Mouse (Mus musculus): ENCODE results near the gene Wnt11. TPM values are rescaled to one million over a fixed set of nuclear protein-coding genes. Genes with fewer than 3 reads are reported as not detected.

Gene Wnt11
- polyA plus RNA-seq, 1 experiment from 2014 or later: 0.50 TPM

DNA sequence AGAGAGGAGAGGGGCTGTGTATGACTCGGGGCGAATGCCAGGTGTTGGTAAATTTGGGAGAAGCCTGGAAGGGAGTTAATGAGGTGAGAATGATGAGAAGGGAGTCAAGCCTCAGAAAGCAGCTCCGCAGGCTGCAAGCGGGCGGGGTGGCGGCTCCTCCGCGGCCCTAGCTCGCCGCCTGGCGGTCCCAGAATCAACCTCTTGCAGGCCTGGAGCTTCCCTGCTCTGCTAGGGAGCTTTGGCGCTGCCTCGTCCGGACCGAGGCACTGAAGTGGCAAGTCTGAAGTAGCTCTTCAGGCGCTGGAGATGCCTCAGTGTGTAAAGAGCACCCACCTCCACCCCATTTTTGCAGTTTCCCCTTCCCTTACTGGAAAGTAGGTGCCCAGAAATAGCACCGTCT, 3.0 kb downstream of the Wnt11 start:
- H3K4me2 ChIP-seq (ENCODE audit: low read length): peak overlapping the region; percentile 92
- peaks cover 8% of the 10 kb centered on the region for H3K4me1 ChIP-seq (ENCODE audit: control insufficient read depth, insufficient read depth, low read length)
- DNase-seq (ENCODE audit: low spot score) (peak; percentile 89), ATAC-seq (peak; percentile 83)
- H3K27ac ChIP-seq (ENCODE audit: low read depth, low read length): no peak overlapping the region
- H3K4me3 ChIP-seq (ENCODE audit: low read depth, low read length): peak overlapping the region; percentile 44
- under 1% methylated on average over 17 of the region's 17 CpGs for WGBS
- H3K9ac ChIP-seq (ENCODE audit: low read length): peak overlapping the region; percentile 58; the same call in 1 of the 2 replicates
- no peaks in the 10 kb centered on the region for H3K36me3 ChIP-seq (ENCODE audit: control insufficient read depth, insufficient read depth, low read length)
- no peaks in the 10 kb centered on the region for H3K9me3 ChIP-seq (replicated peaks; ENCODE audit: control insufficient read depth, low read length)
- peaks cover 83% of the 10 kb centered on the region for H3K27me3 ChIP-seq (replicated peaks; ENCODE audit: control insufficient read depth, insufficient read depth, low read length)

DNA sequence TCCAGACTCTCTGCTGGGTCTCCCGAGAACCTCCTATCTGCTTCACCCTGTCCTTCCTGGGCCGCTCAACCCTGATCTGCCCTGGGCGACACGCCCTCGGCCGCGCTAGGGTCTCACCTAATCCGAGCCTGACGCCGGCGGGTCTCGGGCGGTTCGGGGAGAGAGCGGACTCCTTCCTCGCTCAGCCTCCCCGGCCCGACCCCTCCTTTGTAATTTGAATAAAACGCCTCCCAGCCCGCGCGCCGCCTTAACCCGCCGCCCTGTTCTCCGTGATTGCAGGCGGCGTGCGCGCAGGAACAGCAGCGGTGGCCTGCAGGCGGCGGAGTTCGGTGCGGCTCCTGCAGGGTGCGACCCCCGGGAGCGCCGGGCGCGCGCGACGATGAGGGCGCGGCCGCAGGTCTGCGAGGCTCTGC, 3.8 kb downstream of the Wnt11 start:
- peak overlapping the region; percentile 44 for H3K4me3 ChIP-seq (ENCODE audit: low read depth, low read length)
- H3K9me3 ChIP-seq (replicated peaks; ENCODE audit: control insufficient read depth, low read length): no peaks in the 10 kb centered on the region
- H3K27ac ChIP-seq (ENCODE audit: low read depth, low read length): no peak overlapping the region
- H3K9ac ChIP-seq (ENCODE audit: low read length): peak overlapping the region; percentile 58
- DNase-seq (ENCODE audit: low spot score) (peak; percentile 69), ATAC-seq (peak; percentile 45)
- 1% methylated on average over 48 of the region's 48 CpGs for WGBS
- peaks cover 8% of the 10 kb centered on the region for H3K4me1 ChIP-seq (ENCODE audit: control insufficient read depth, insufficient read depth, low read length)
- H3K4me2 ChIP-seq (ENCODE audit: low read length): peak overlapping the region; percentile 92
- no peaks in the 10 kb centered on the region for H3K36me3 ChIP-seq (ENCODE audit: control insufficient read depth, insufficient read depth, low read length)
- peaks cover 76% of the 10 kb centered on the region for H3K27me3 ChIP-seq (replicated peaks; ENCODE audit: control insufficient read depth, insufficient read depth, low read length)

DNA sequence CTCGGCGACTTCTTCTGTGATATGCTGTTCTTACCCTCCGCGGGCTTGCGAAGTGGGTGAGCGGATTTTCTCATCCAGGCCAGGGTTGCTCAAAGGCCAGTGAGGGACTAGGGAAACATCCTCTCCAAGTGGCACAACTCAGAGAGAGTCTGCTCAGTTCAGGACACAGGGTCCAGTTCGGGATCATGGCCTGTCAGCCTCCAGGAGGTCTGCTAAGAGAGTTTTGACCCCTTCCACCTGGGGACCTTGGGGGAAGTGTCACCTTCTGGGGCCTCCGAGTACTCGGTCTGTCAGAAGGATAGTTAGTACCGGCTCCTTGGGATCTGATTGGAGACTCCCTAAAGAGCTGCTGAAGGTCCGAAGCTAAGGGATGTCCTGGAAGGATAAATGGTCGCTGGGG, 4.4 kb downstream of the Wnt11 start:
- under 1% methylated on average over 12 of the region's 12 CpGs for WGBS
- no peak overlapping the region for H3K27ac ChIP-seq (ENCODE audit: low read depth, low read length)
- ATAC-seq (no peak), DNase-seq (ENCODE audit: low spot score) (no peak)
- H3K9me3 ChIP-seq (replicated peaks; ENCODE audit: control insufficient read depth, low read length): no peaks in the 10 kb centered on the region
- peaks cover 72% of the 10 kb centered on the region for H3K27me3 ChIP-seq (replicated peaks; ENCODE audit: control insufficient read depth, insufficient read depth, low read length)
- no peaks in the 10 kb centered on the region for H3K36me3 ChIP-seq (ENCODE audit: control insufficient read depth, insufficient read depth, low read length)
- peak overlapping the region; percentile 58; the same call in 1 of the 2 replicates for H3K9ac ChIP-seq (ENCODE audit: low read length)
- H3K4me2 ChIP-seq (ENCODE audit: low read length): peak overlapping the region; percentile 92
- H3K4me1 ChIP-seq (ENCODE audit: control insufficient read depth, insufficient read depth, low read length): peaks cover 8% of the 10 kb centered on the region
- H3K4me3 ChIP-seq (ENCODE audit: low read depth, low read length): peak overlapping the region; percentile 44

DNA sequence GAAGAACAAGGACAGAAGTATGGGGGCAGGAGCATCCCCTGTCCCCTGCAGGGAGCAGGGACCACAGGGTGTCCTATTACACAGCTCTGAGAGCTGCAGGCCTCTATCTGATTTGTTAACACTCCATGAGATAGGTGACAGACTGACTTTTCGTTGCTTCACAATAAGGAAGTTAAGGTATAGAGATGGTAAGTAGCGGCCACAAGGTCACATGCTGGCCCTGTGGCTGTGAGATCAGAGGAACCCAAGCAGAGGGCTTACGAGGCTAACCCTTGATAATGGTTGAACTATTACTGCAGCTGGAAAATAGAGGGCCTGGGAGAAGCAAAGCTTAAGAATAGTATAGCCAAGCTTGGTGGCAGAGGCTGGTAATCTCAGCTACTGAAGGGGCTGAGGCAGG, 5.9 kb downstream of the Wnt11 start:
- H3K4me1 ChIP-seq (ENCODE audit: control insufficient read depth, insufficient read depth, low read length): peaks cover 5% of the 10 kb centered on the region
- no peak overlapping the region for H3K27ac ChIP-seq (ENCODE audit: low read depth, low read length)
- ATAC-seq: no peak
- H3K9me3 ChIP-seq (replicated peaks; ENCODE audit: control insufficient read depth, low read length): no peaks in the 10 kb centered on the region
- no peaks in the 10 kb centered on the region for H3K36me3 ChIP-seq (ENCODE audit: control insufficient read depth, insufficient read depth, low read length)
- no peak overlapping the region for H3K4me3 ChIP-seq (ENCODE audit: low read depth, low read length)
- no peak overlapping the region for H3K9ac ChIP-seq (ENCODE audit: low read length)
- H3K4me2 ChIP-seq (ENCODE audit: low read length): no peak overlapping the region
- peaks cover 59% of the 10 kb centered on the region for H3K27me3 ChIP-seq (replicated peaks; ENCODE audit: control insufficient read depth, insufficient read depth, low read length)
- WGBS: 29% methylated on average over 3 of the region's 3 CpGs
- no peak for DNase-seq (ENCODE audit: low spot score)

DNA sequence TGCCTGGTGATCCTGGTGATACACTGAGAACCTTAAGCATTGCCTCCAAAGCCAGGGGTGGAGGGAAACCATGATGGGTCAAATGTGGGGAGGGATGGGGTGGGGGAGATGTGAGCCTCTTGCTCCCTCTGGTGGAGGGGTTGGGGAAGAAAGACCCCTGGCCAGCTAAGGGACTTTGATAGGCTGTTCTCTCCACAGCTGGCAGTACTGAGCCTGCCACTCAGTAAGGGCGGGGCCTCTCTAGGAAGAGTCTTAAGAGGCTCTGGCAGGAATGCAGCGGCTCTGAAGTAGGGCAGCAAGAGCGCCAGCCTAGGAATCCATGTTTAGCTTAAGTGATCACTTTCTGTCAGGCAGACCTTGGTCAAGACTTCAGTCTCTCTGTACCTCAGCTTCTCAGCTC, 6.9 kb downstream of the Wnt11 start:
- H3K27me3 ChIP-seq (replicated peaks; ENCODE audit: control insufficient read depth, insufficient read depth, low read length): peaks cover 48% of the 10 kb centered on the region
- 27% methylated on average over 3 of the region's 3 CpGs for WGBS

DNA sequence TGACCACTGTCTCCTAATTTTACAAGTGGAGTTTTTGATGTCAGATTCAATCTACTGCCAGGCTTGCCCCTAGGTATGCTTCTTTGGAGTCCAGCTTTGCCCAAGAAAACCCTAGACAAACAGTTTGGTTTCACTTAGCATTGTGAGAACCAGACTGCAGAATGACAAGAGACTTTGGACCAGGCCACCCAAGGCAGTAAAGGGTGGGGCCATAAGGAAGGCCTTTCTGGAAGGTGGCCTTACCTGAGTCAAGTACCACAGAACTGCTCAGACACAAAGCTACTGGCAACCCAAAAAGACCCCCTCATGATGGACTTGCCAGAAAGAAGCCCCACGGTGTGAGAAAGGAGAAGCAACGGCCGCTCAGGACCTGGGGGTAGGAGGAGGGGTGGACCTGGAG, 8.1 kb downstream of the Wnt11 start:
- Histone ChIP-seq H3K4me3 (ENCODE audit: low read depth, low read length) (no peak overlapping the region), H3K9ac (ENCODE audit: low read length) (no peak overlapping the region), H3K36me3 (ENCODE audit: control insufficient read depth, insufficient read depth, low read length) (no peaks in the 10 kb centered on the region), H3K4me1 (ENCODE audit: control insufficient read depth, insufficient read depth, low read length) (no peaks in the 10 kb centered on the region), H3K4me2 (ENCODE audit: low read length) (no peak overlapping the region), H3K27me3 (replicated peaks; ENCODE audit: control insufficient read depth, insufficient read depth, low read length) (peaks cover 38% of the 10 kb centered on the region), H3K9me3 (replicated peaks; ENCODE audit: control insufficient read depth, low read length) (no peaks in the 10 kb centered on the region), H3K27ac (ENCODE audit: low read depth, low read length) (no peak overlapping the region)
- WGBS: 79% methylated on average over 3 of the region's 3 CpGs
- no peak for DNase-seq (ENCODE audit: low spot score)
- ATAC-seq: no peak

More for the DNA sequence above, 6.9 kb downstream of the Wnt11 start:
- H3K9me3 ChIP-seq (replicated peaks; ENCODE audit: control insufficient read depth, low read length): no peaks in the 10 kb centered on the region
- H3K4me2 ChIP-seq (ENCODE audit: low read length): no peak overlapping the region
- ATAC-seq (no peak), DNase-seq (ENCODE audit: low spot score) (no peak)
- H3K4me3 ChIP-seq (ENCODE audit: low read depth, low read length): no peak overlapping the region
- H3K9ac ChIP-seq (ENCODE audit: low read length): no peak overlapping the region
- no peak overlapping the region for H3K27ac ChIP-seq (ENCODE audit: low read depth, low read length)
- no peaks in the 10 kb centered on the region for H3K4me1 ChIP-seq (ENCODE audit: control insufficient read depth, insufficient read depth, low read length)
- H3K36me3 ChIP-seq (ENCODE audit: control insufficient read depth, insufficient read depth, low read length): no peaks in the 10 kb centered on the region

DNA sequence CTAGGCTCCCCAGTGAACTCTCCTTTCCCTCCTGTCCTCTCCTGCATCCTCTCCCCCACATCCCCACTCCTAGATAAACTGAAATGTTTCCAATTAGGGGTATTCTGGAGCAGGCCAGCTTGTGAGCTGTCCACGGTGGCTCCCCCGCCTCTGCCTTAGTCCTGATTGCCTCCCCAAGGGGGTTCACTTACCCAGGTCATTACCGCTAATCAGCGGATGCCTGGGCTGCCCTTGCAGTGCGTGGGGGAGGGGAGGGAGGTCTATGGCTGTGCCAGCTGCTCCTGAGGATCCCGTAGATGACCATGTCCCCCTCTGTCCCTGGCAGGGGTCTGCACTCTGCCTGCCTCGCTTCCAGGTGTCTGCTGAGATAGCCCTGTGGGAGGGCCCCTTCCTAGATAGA, 8.7 kb downstream of the Wnt11 start:
- H3K4me2 ChIP-seq (ENCODE audit: low read length): no peak overlapping the region
- no peak for DNase-seq (ENCODE audit: low spot score)
- 14% methylated on average over 7 of the region's 7 CpGs for WGBS
- H3K4me1 ChIP-seq (ENCODE audit: control insufficient read depth, insufficient read depth, low read length): no peaks in the 10 kb centered on the region
- no peak overlapping the region for H3K9ac ChIP-seq (ENCODE audit: low read length)
- H3K27me3 ChIP-seq (replicated peaks; ENCODE audit: control insufficient read depth, insufficient read depth, low read length): peaks cover 32% of the 10 kb centered on the region
- no peaks in the 10 kb centered on the region for H3K36me3 ChIP-seq (ENCODE audit: control insufficient read depth, insufficient read depth, low read length)
- ATAC-seq: no peak
- no peak overlapping the region for H3K27ac ChIP-seq (ENCODE audit: low read depth, low read length)
- no peaks in the 10 kb centered on the region for H3K9me3 ChIP-seq (replicated peaks; ENCODE audit: control insufficient read depth, low read length)
- H3K4me3 ChIP-seq (ENCODE audit: low read depth, low read length): no peak overlapping the region

DNA sequence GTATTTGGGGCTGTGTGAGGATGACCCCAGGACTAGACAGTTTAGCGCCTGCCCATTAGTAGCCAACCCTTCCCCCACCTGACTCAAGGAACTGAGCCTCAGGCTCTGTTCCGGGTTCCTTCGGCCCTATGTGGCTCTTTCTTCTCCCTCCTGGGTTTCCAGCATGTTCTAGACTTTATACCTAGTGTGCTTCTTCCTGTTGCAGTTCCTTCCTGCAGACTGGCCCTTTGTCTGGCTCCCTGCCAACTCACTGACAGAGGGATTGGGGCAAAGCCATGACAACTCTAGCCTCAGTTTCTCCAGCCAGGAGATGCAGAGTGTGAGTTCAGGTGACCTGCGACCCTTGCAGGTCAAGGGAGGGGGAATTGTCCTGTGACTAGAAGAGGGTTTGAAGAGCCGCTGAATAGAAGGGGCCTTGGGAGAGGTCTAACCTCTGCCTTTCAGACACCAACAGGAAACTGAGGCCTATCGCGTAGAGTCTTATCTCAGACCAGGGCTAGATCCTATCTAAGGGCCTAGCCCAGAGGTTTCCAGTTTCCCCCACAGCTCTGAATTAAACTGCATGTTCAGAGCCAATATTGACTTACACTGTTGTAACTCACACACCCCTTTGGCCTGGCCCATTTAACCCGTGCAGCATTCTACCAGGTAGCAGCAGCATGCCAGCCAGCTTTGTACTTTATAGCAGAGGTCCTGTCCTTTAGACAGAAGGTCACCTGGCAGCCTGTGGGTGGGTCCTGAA, 14.2 kb downstream of the Wnt11 start:
- H3K27me3 ChIP-seq (replicated peaks; ENCODE audit: control insufficient read depth, insufficient read depth, low read length): no peaks in the 10 kb centered on the region
- H3K4me1 ChIP-seq (ENCODE audit: control insufficient read depth, insufficient read depth, low read length): no peaks in the 10 kb centered on the region; the same call in 1 of the 2 replicates
- no peaks in the 10 kb centered on the region for H3K36me3 ChIP-seq (ENCODE audit: control insufficient read depth, insufficient read depth, low read length)
- H3K27ac ChIP-seq (ENCODE audit: low read depth, low read length): no peak overlapping the region
- 87% methylated on average over 8 of the region's 8 CpGs for WGBS
- no peak overlapping the region for H3K9ac ChIP-seq (ENCODE audit: low read length)
- DNase-seq (ENCODE audit: low spot score) (no peak), ATAC-seq (no peak)
- no peaks in the 10 kb centered on the region for H3K9me3 ChIP-seq (replicated peaks; ENCODE audit: control insufficient read depth, low read length)
- no peak overlapping the region for H3K4me2 ChIP-seq (ENCODE audit: low read length)
- H3K4me3 ChIP-seq (ENCODE audit: low read depth, low read length): no peak overlapping the region

DNA sequence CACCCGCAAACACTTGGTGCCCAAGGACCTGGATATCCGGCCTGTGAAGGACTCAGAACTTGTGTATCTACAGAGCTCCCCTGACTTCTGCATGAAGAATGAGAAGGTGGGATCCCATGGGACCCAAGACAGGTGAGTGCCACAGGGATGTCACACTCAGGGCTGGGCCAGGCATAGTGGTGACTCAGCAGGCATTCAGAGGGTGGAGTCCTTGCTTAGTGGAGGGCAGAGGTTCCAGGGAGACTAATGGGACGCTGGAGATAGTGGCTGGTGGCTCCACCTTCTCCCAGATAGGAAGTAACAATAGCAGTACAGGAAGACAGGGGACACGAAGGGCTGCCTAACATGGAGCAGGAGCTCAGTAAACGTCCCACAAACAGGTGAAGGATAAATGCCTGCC, 15.5 kb downstream of the Wnt11 start:
- 81% methylated on average over 5 of the region's 5 CpGs for WGBS
- no peaks in the 10 kb centered on the region; the same call in 1 of the 2 replicates for H3K4me1 ChIP-seq (ENCODE audit: control insufficient read depth, insufficient read depth, low read length)
- H3K36me3 ChIP-seq (ENCODE audit: control insufficient read depth, insufficient read depth, low read length): no peaks in the 10 kb centered on the region
- no peak overlapping the region for H3K4me2 ChIP-seq (ENCODE audit: low read length)
- no peaks in the 10 kb centered on the region for H3K27me3 ChIP-seq (replicated peaks; ENCODE audit: control insufficient read depth, insufficient read depth, low read length)
- no peak overlapping the region for H3K27ac ChIP-seq (ENCODE audit: low read depth, low read length)
- H3K9ac ChIP-seq (ENCODE audit: low read length): no peak overlapping the region
- DNase-seq (ENCODE audit: low spot score) (no peak), ATAC-seq (no peak)
- H3K9me3 ChIP-seq (replicated peaks; ENCODE audit: control insufficient read depth, low read length): no peaks in the 10 kb centered on the region
- H3K4me3 ChIP-seq (ENCODE audit: low read depth, low read length): no peak overlapping the region
